Mouse (Mus musculus) cerebellum, adult 2 months (tissue): ENCODE measurements at regions not wholly inside any gene's neighbourhood (a gene's known extent, or its start where the extent isn't known, plus 50 kb on each side); places are given as distances from the start of the nearest gene placed in this dataset.

Experiments used
- DNase-seq, 2 experiments: peaks; one replicate each; pipeline ENCODE4 v3.0.0; 2021
- H3K27ac ChIP-seq: fragments of 200-500 bp; 2 replicates; pipeline ENCODE4 v1.5.1; 2012; ENCODE audit warnings: low read length, control low read depth, inconsistent platforms; ENCODE audit not compliant: insufficient read depth
- H3K27me3 ChIP-seq: fragments of 200-500 bp; 2 replicates; pipeline ENCODE4 v1.6.1; 2012; ENCODE audit warnings: inconsistent platforms, mild to moderate bottlenecking, low read length, moderate library complexity; ENCODE audit not compliant: control insufficient read depth, insufficient read depth
- H3K4me1 ChIP-seq: fragments of 200-500 bp; 2 replicates; pipeline ENCODE4 v1.6.1; 2011; ENCODE audit warnings: low read length; ENCODE audit not compliant: control insufficient read depth, insufficient read depth
- H3K4me3 ChIP-seq: fragments of 200-500 bp; replicated peaks from 2 replicates; pipeline ENCODE3; 2011; ENCODE audit warnings: mild to moderate bottlenecking, low read depth, low read length, control low read depth; ENCODE audit not compliant: insufficient read depth
- CTCF ChIP-seq: fragments of 200-500 bp; IDR thresholded peaks from 2 replicates; pipeline ENCODE4 v1.5.1; 2011; ENCODE audit warnings: low read depth, mild to moderate bottlenecking, control low read depth, low read length, moderate library complexity, borderline replicate concordance; ENCODE audit not compliant: insufficient read depth
- POLR2A ChIP-seq: fragments of 200-500 bp; IDR thresholded peaks from 2 replicates; pipeline ENCODE4 v1.6.1; 2011; ENCODE audit warnings: low read length, control low read depth, borderline replicate concordance; ENCODE audit not compliant: insufficient read depth
- WGBS: fragments of 180-500 bp; shearing (Covaris S2); methylation state at CpG from one replicate; pipeline ENCODE4 v1.1.7; 2018; 5-methylcytosine and 5-hydroxymethylcytosine counted together

- H3K27ac ChIP-seq = no peak overlapping the region
- no peak overlapping the region for H3K4me3 ChIP-seq
- no peak for DNase-seq
- H3K27me3 ChIP-seq = no peaks in the 10 kb centered on the region
- no peaks in the 10 kb centered on the region for H3K4me1 ChIP-seq
- WGBS = 86% methylated on average over 11 of the region's 11 CpGs
- no peak for TF ChIP-seq CTCF
- TF ChIP-seq POLR2A = no peak
These were observed 233.4 kb upstream of the Noct start for GRCm38 (mm10) chr3:50990810-50991209.

DNA sequence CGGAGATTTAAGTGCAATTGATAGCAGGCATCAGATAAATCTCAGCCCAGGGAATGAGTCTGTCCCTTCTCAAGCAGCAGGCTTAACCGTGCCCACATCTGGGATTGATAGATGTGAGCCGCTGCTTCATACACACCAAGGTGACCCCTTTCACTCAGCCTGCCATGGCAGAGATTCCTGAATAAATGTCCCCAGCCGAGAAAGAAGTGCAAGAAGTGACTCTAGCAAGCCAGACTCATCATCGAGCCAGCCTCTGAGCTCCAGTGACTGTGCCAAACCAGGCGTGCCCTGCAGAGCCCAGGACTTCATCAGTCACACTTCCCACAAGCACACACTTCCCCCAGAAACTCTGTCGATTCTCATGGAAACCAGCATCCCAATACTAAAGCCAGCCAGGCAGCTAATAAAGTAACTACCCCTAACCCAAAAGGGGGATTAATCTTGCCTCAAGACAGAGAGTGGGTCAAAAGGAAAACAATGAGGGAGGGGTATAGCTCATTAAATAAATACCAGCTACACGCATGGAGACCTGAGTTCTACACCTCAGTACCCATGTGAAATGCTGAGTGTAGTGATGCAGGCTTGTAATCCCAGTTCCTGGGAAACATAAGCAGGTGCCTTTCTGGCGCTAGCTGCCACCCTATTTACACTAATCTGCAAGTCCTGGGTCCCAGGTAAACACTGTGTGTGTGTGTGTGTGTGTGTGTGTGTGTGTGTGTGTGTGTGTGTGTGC lies 231.5 kb upstream of the Noct start:
- H3K27me3 ChIP-seq = no peaks in the 10 kb centered on the region
- 47% methylated on average over 9 of the region's 9 CpGs for WGBS
- TF ChIP-seq CTCF (no peak), POLR2A (no peak)

DNA sequence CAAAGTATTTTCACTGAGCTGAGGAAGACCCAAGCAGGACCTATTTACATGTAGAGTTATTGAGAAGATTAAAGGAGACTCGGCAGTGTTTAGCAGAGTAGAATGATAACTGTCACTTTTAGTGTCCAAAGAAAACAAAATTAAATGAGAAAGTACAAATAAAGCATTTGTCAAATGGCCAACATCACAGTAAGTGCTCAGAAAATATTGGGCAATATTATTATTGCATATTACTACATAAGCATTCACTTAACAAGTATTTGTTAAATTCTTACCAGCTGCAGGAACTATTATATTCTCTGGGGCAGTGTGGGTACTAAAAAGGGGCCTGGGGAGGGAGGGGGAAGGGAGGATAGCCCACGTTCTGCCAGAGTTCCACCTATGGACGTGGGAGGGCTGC lies 224.5 kb upstream of the Noct start:
- DNase-seq = no peak
- TF ChIP-seq CTCF = no peak
- no peak for TF ChIP-seq POLR2A
- WGBS = 70% methylated on average over 3 of the region's 3 CpGs
- H3K4me3 ChIP-seq = no peak overlapping the region
- no peak overlapping the region for H3K27ac ChIP-seq
- no peaks in the 10 kb centered on the region for H3K4me1 ChIP-seq
- no peaks in the 10 kb centered on the region for H3K27me3 ChIP-seq

More for the DNA sequence above, 231.5 kb upstream of the Noct start:
- Histone ChIP-seq H3K4me3 (no peak overlapping the region), H3K27ac (no peak overlapping the region), H3K4me1 (no peaks in the 10 kb centered on the region)
- no peak for DNase-seq

- 94% methylated on average over 7 of the region's 7 CpGs for WGBS
- TF ChIP-seq POLR2A (no peak), CTCF (no peak)
- no peak for DNase-seq
These were observed 223.3 kb upstream of the Noct start for GRCm38 (mm10) chr3:51000938-51001337.

DNA sequence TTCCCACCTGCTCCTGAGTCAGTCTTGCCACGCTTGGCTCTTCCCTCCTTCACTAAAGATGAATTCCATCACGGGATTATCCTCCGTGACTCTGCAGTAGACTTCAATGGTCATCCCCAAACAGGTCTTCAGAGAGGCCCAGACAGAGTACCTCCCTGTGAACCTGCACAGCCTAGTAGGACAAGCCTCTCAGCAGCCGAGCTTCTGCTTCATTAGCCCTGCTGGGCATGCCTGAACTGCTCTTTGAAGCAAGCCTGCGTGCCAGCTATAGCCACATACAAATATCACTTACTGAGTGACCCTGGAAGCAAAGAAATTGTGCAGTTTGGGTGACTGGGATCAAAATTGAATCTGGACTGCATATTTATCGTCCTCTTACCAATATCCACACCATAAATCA lies 221.6 kb upstream of the Noct start:
- no peak for TF ChIP-seq CTCF
- TF ChIP-seq POLR2A = no peak
- DNase-seq = no peak
- no peak overlapping the region for H3K27ac ChIP-seq

More at GRCm38 (mm10) chr3:51000938-51001337, 223.3 kb upstream of the Noct start:
- H3K27ac ChIP-seq = no peak overlapping the region
- H3K27me3 ChIP-seq = no peaks in the 10 kb centered on the region
- H3K4me1 ChIP-seq = no peaks in the 10 kb centered on the region
- no peak overlapping the region for H3K4me3 ChIP-seq

DNA sequence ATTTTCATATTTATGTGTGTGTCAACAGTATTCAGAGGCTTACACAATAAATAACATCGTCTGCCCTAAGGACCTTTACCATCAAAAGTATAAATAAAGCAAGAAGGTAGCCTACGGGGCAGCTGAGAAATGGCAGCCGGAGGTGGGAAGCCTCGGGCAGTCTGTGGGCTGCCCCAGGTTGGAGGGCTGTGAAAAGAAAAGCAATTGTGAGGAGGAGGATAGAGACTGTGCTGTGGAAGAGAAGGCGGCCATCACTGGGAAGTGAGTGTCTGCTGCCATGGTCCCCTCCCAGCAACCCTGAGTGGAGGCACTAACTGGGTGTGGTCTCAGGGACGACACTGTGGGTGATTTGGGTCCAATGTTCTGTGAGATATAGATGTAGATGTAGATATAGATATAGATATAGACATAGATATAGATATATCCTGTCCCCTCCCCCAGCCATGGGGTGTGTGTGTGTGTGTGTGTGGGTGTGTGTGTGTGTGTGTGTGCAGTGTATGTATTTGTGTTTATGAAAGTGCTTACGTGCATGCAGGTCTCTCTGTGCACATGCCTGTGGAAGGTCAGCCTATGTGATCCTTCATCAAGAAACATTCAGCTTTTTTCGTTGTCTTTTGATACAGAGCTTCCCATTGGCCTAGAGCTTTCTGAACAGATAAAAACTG lies 220.6 kb upstream of the Noct start:
- TF ChIP-seq CTCF (no peak), POLR2A (no peak)
- no peaks in the 10 kb centered on the region for H3K4me1 ChIP-seq
- H3K27me3 ChIP-seq = no peaks in the 10 kb centered on the region
- no peak for DNase-seq
- 79% methylated on average over 8 of the region's 8 CpGs for WGBS
- no peak overlapping the region for H3K4me3 ChIP-seq
- no peak overlapping the region for H3K27ac ChIP-seq

More for the DNA sequence above, 221.6 kb upstream of the Noct start:
- WGBS = 38% methylated on average over 6 of the region's 6 CpGs
- no peak overlapping the region for H3K4me3 ChIP-seq
- H3K27me3 ChIP-seq = no peaks in the 10 kb centered on the region
- no peaks in the 10 kb centered on the region for H3K4me1 ChIP-seq

- 30% methylated on average over 1 of the region's 1 CpGs for WGBS
- TF ChIP-seq POLR2A (no peak), CTCF (no peak)
- H3K27me3 ChIP-seq = no peaks in the 10 kb centered on the region
- no peak overlapping the region for H3K4me3 ChIP-seq
- H3K4me1 ChIP-seq = no peaks in the 10 kb centered on the region
- DNase-seq = no peak
- no peak overlapping the region for H3K27ac ChIP-seq
These were observed 220.0 kb upstream of the Noct start for GRCm38 (mm10) chr3:51004216-51004615.

DNA sequence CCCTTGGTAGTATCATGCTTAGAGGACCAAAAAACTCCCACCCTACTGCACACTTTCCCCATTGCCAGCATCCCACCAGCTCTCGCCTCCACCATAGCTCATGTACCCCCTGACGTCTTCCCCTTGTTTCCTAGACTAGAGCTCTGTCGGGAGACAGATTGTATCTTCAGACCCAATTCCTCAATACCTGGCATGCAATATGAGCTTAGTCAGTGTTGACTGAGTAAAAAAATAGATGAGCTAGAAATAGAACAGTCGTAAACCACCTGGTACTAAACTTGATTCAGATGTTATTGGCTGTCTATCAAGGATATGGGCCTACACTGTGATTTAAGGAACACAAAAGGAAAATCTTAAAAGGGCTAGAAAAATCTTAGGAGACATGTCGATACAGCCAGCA lies 215.1 kb upstream of the Noct start:
- Histone ChIP-seq H3K4me1 (no peaks in the 10 kb centered on the region), H3K27ac (no peak overlapping the region), H3K27me3 (no peaks in the 10 kb centered on the region), H3K4me3 (no peak overlapping the region)
- TF ChIP-seq CTCF (no peak), POLR2A (no peak)
- 58% methylated on average over 5 of the region's 5 CpGs for WGBS
- DNase-seq = no peak
